Mouse (Mus musculus): ENCODE measurements around the gene Mettl7a2. TPM values are rescaled to one million over a fixed set of nuclear protein-coding genes. Genes with fewer than 3 reads are reported as not detected.
"Not testable (repeated sequence)": the region's sequence is repeated elsewhere in the genome, so short reads cannot be mapped to it uniquely, and the experiment has no call there.

Mettl7a2 gene
- total RNA-seq, 1 experiment = 1.4 TPM

- Histone ChIP-seq H3K9ac (ENCODE audit: insufficient read depth, low read depth, low read length, poor library complexity, severe bottlenecking) (no peak overlapping the region), H3K27ac (ENCODE audit: insufficient read depth, low read depth, low read length, poor library complexity, severe bottlenecking) (no peak overlapping the region), H3K4me3 (ENCODE audit: insufficient read depth in 1 of 2, low read depth in 1 of 2, low read length in 2 of 2, poor library complexity in 1 of 2, severe bottlenecking in 1 of 2) (no peak overlapping the region), H3K36me3 (ENCODE audit: control insufficient read depth, insufficient read depth, low read length, poor library complexity, severe bottlenecking) (no peaks in the 10 kb centered on the region), H3K9me3 (ENCODE audit: control insufficient read depth, insufficient read depth, low read depth, low read length) (no peaks in the 10 kb centered on the region), H3K4me1 (ENCODE audit: control insufficient read depth in 2 of 2, insufficient read depth in 2 of 2, low read length in 2 of 2, poor library complexity in 1 of 2) (peaks cover 0 to 2% of the 10 kb centered on the region in 2 experiments; a peak in 2 of 4 replicates)
- no peak for TF ChIP-seq ZC3H11A (IDR thresholded peaks at IDR 0.05; ENCODE audit: borderline replicate concordance, low read depth, low read length)
- TF ChIP-seq MAFK (IDR thresholded peaks at IDR 0.05; ENCODE audit: insufficient read depth, low read depth, low read length) = no peak
- TF ChIP-seq ZNF384 (IDR thresholded peaks at IDR 0.05; ENCODE audit: low read depth, low read length) = no peak
- TF ChIP-seq CHD2 (IDR thresholded peaks at IDR 0.05; ENCODE audit: low read depth, low read length) = no peak
- no peak for TF ChIP-seq HCFC1 (IDR thresholded peaks at IDR 0.05; ENCODE audit: borderline replicate concordance, insufficient read depth, low read length)
- no peak for DNase-seq (ENCODE audit: low read depth, low spot score)
- in situ Hi-C loops (cut with MboI; ENCODE audit: low sequenced_read_pairs in 2 of 2, unreplicated experiment in 2 of 2) = loop anchor here (5.0 kb wide), 1 partner anchor 45 kb away; no protein-coding TSS in a partner anchor
Measured at GRCm38 (mm10) chr15:100312346-100312745, 40.7 kb upstream of the Mettl7a2 start.

DNA sequence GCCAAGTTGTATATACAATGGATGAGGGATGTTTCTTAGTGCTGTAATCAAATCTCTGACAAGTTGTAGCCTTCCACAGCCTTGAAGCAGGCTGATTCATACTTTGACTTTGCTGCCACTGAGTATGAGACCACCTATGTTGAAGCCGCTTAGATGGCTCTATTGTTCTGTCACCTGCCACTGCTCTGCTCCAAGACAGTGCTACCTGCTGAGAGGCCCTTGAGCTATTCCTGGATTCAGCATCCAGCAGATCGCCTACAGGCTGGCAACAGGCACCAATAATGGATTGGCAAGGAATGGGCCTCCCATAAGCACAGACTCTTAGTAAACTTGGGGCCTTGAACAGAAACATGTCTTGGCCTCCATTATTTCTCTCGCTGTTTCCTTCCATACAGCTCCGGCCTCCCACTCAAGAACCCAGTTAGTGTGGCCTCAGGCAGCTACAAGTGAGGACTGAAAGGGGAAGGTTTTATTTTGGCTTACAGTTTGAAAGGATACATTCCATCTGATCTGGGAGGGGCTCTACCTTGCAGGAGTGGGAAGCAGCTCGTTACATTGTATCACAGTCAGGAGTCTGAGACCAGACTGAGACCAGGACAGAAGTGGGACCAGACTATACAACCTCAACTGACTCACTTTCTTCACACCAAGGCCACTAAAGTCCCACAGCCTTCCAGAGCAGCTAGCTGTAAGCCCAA is 38.4 kb upstream of the Mettl7a2 start:
- H3K36me3 ChIP-seq (ENCODE audit: control insufficient read depth, insufficient read depth, low read length, poor library complexity, severe bottlenecking) = no peaks in the 10 kb centered on the region
- in situ Hi-C loops (cut with MboI; ENCODE audit: low sequenced_read_pairs in 2 of 2, unreplicated experiment in 2 of 2) = loop anchor here (5.0 kb wide), 1 partner anchor 43 kb away; no protein-coding TSS in a partner anchor
- DNase-seq (ENCODE audit: low read depth, low spot score) = no peak
- peak overlapping the region; percentile 44; the same call in 1 of the 2 replicates for H3K27ac ChIP-seq (ENCODE audit: insufficient read depth, low read depth, low read length, poor library complexity, severe bottlenecking)
- no peak overlapping the region for H3K4me3 ChIP-seq (ENCODE audit: insufficient read depth in 1 of 2, low read depth in 1 of 2, low read length in 2 of 2, poor library complexity in 1 of 2, severe bottlenecking in 1 of 2)
- H3K4me1 ChIP-seq (ENCODE audit: control insufficient read depth in 2 of 2, insufficient read depth in 2 of 2, low read length in 2 of 2, poor library complexity in 1 of 2) = peaks cover 0 to 2% of the 10 kb centered on the region in 2 experiments; a peak in 1 of 4 replicates
- TF ChIP-seq HCFC1 (IDR thresholded peaks at IDR 0.05; ENCODE audit: borderline replicate concordance, insufficient read depth, low read length) = no peak
- no peak for TF ChIP-seq MAFK (IDR thresholded peaks at IDR 0.05; ENCODE audit: insufficient read depth, low read depth, low read length)
- TF ChIP-seq ZNF384 (IDR thresholded peaks at IDR 0.05; ENCODE audit: low read depth, low read length) = no peak
- TF ChIP-seq ZC3H11A (IDR thresholded peaks at IDR 0.05; ENCODE audit: borderline replicate concordance, low read depth, low read length) = no peak
- no peak for TF ChIP-seq CHD2 (IDR thresholded peaks at IDR 0.05; ENCODE audit: low read depth, low read length)
- no peak overlapping the region for H3K9ac ChIP-seq (ENCODE audit: insufficient read depth, low read depth, low read length, poor library complexity, severe bottlenecking)
- H3K9me3 ChIP-seq (ENCODE audit: control insufficient read depth, insufficient read depth, low read depth, low read length) = no peaks in the 10 kb centered on the region

GRCm38 (mm10) chr15:100318014-100318671 is 34.9 kb upstream of the Mettl7a2 start:
- H3K4me1 ChIP-seq (ENCODE audit: control insufficient read depth in 2 of 2, insufficient read depth in 2 of 2, low read length in 2 of 2, poor library complexity in 1 of 2); in situ Hi-C loops (cut with MboI; ENCODE audit: low sequenced_read_pairs in 2 of 2, unreplicated experiment in 2 of 2); DNase-seq (ENCODE audit: low read depth, low spot score); H3K9me3 ChIP-seq (ENCODE audit: control insufficient read depth, insufficient read depth, low read depth, low read length); H3K27ac ChIP-seq (ENCODE audit: insufficient read depth, low read depth, low read length, poor library complexity, severe bottlenecking); H3K9ac ChIP-seq (ENCODE audit: insufficient read depth, low read depth, low read length, poor library complexity, severe bottlenecking); H3K4me3 ChIP-seq (ENCODE audit: insufficient read depth in 1 of 2, low read depth in 1 of 2, low read length in 2 of 2, poor library complexity in 1 of 2, severe bottlenecking in 1 of 2); H3K36me3 ChIP-seq (ENCODE audit: control insufficient read depth, insufficient read depth, low read length, poor library complexity, severe bottlenecking): not testable (repeated sequence)

DNA sequence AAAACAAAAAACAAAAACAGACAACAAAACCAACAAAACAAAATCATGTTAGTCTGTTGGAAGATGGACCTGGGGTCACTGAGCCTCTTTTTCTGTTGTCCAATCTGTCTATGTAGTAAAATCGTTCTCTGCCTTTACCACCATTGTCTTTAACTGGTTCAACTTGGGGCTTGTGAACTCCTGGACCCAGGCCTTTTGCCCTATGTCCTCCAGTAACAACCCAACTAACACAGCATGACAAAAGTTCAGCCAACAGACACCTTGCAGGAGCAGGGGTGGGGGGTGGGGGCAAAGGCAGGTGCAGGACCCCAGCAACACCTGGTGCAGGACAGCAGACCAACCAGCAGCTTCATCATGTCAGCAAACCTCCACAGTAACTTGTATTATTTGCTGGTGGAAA is 33.1 kb upstream of the Mettl7a2 start:
- DNase-seq (ENCODE audit: low read depth, low spot score) = no peak
- TF ChIP-seq HCFC1 (IDR thresholded peaks at IDR 0.05; ENCODE audit: borderline replicate concordance, insufficient read depth, low read length) = no peak
- H3K9me3 ChIP-seq (ENCODE audit: control insufficient read depth, insufficient read depth, low read depth, low read length) = no peaks in the 10 kb centered on the region
- in situ Hi-C loops (cut with MboI; ENCODE audit: low sequenced_read_pairs in 2 of 2, unreplicated experiment in 2 of 2) = no loop called here
- H3K9ac ChIP-seq (ENCODE audit: insufficient read depth, low read depth, low read length, poor library complexity, severe bottlenecking) = no peak overlapping the region
- H3K4me1 ChIP-seq (ENCODE audit: control insufficient read depth in 2 of 2, insufficient read depth in 2 of 2, low read length in 2 of 2, poor library complexity in 1 of 2) = peaks cover 0 to 9% of the 10 kb centered on the region in 2 experiments; a peak in 2 of 4 replicates
- no peak overlapping the region for H3K27ac ChIP-seq (ENCODE audit: insufficient read depth, low read depth, low read length, poor library complexity, severe bottlenecking)
- no peaks in the 10 kb centered on the region for H3K36me3 ChIP-seq (ENCODE audit: control insufficient read depth, insufficient read depth, low read length, poor library complexity, severe bottlenecking)
- no peak overlapping the region for H3K4me3 ChIP-seq (ENCODE audit: insufficient read depth in 1 of 2, low read depth in 1 of 2, low read length in 2 of 2, poor library complexity in 1 of 2, severe bottlenecking in 1 of 2)

Data from ES-E14 (cell line).